Comparison of ENCODE assay signal across 8 mouse cellular contexts in the genomic region with DNA sequence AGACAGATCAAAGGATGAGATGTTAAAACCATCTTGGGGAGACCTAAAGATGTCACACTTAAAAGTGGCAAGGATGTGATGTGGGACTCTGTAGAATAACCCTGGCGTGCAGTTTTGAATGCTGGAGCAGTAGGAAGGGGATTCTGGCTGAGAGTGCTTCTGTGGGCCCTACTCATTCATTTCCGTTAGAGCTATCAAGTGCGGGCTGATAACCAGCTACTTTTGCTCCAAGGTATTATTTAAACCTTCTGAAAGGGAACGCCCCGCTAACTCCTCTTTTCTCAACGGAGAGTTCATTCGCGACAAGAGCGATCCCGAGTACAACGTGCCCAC. TPM values are rescaled to one million over a fixed set of nuclear protein-coding genes. Genes with fewer than 3 reads are reported as not detected.
A peak's percentile ranks its signal among the peaks of the same experiment; 100 is the strongest.
DNase-seq lines count a peak whose midpoint lies in the region; ATAC-seq and TF ChIP-seq lines count a peak whose summit lies in the region.

No protein-coding gene starts in this region.

- no peak for ATAC-seq in kidney, embryonic 14.5 days (ENCODE audit: low FRiP score, low TSS enrichment)
- no peak for ATAC-seq in hindbrain, embryonic 12.5 days (ENCODE audit: low FRiP score)
- ATAC-seq in midbrain, embryonic 11.5 days (ENCODE audit: low FRiP score) = no peak

- H3K9me3 ChIP-seq in kidney, embryonic 14.5 days (ENCODE audit: control insufficient read depth, low read length) = 0 out of 2 replicates have a peak, but pooled peaks cover 1% of the 10 kb centered on the region
- H3K9me3 ChIP-seq in hindbrain, embryonic 12.5 days (replicated peaks) = 0 out of 2 replicates have a peak, but pooled peaks cover 2% of the 10 kb centered on the region
- no peaks in the 10 kb centered on the region for H3K9me3 ChIP-seq in midbrain, embryonic 11.5 days (ENCODE audit: control insufficient read depth, low read length)

- H3K36me3 ChIP-seq in kidney, embryonic 14.5 days (ENCODE audit: control insufficient read depth, insufficient read depth, low read length) = no peaks in the 10 kb centered on the region; the same call in 1 of the 2 replicates
- no peaks in the 10 kb centered on the region for H3K36me3 ChIP-seq in hindbrain, embryonic 12.5 days
- H3K36me3 ChIP-seq in midbrain, embryonic 11.5 days (ENCODE audit: control insufficient read depth, insufficient read depth, low read length) = no peaks in the 10 kb centered on the region

- no peak for DNase-seq in kidney, adult 8-10 months
- no peak for DNase-seq in midbrain, embryonic 11.5 days (ENCODE audit: low spot score, missing footprints)
- no peak for DNase-seq in cerebellum, postnatal 4 days (ENCODE audit: low spot score in 2 of 2)
- no peak for DNase-seq in urinary bladder, adult 18-20 months (ENCODE audit: low spot score in 2 of 2)
- DNase-seq in adipocyte (ENCODE audit: low spot score) = no peak

- H3K4me1 ChIP-seq in kidney, embryonic 14.5 days (ENCODE audit: control insufficient read depth, insufficient read depth, low read length) = peaks cover 6% of the 10 kb centered on the region
- H3K4me1 ChIP-seq in bone marrow, adult 2 months (ENCODE audit: control insufficient read depth, insufficient read depth, low read length) = peaks cover 5% of the 10 kb centered on the region; the same call in 1 of the 2 replicates
- H3K4me1 ChIP-seq in hindbrain, embryonic 12.5 days = peaks cover 10% of the 10 kb centered on the region
- H3K4me1 ChIP-seq in midbrain, embryonic 11.5 days (ENCODE audit: control insufficient read depth, insufficient read depth, low read length) = peaks cover 7% of the 10 kb centered on the region; the same call in 1 of the 2 replicates

- no peak for TF ChIP-seq POLR2A in bone marrow, adult 2 months (IDR thresholded peaks at IDR 0.05; ENCODE audit: borderline replicate concordance, control insufficient read depth, low read depth, low read length)

- peak overlapping the region; percentile 65 for H3K4me2 ChIP-seq in kidney, embryonic 14.5 days (replicated peaks; ENCODE audit: low read depth, low read length)
- peak overlapping the region; percentile 75 for H3K4me2 ChIP-seq in hindbrain, embryonic 12.5 days (replicated peaks)
- peak overlapping the region; percentile 81 for H3K4me2 ChIP-seq in midbrain, embryonic 11.5 days

- no peaks in the 10 kb centered on the region for H3K27me3 ChIP-seq in kidney, embryonic 14.5 days (ENCODE audit: control insufficient read depth, insufficient read depth, low read length)
- H3K27me3 ChIP-seq in hindbrain, embryonic 12.5 days = no peaks in the 10 kb centered on the region
- no peaks in the 10 kb centered on the region for H3K27me3 ChIP-seq in midbrain, embryonic 11.5 days (ENCODE audit: control insufficient read depth, insufficient read depth, low read length)

- peak overlapping the region; percentile 91 for H3K9ac ChIP-seq in kidney, embryonic 14.5 days (ENCODE audit: low read depth, low read length)
- H3K9ac ChIP-seq in hindbrain, embryonic 12.5 days = peak overlapping the region; percentile 91
- H3K9ac ChIP-seq in midbrain, embryonic 11.5 days (ENCODE audit: low read length) = peak overlapping the region; percentile 93

- H3K27ac ChIP-seq in kidney, embryonic 14.5 days (ENCODE audit: low read depth, low read length) = peak overlapping the region; percentile 97
- peak overlapping the region; percentile 96 for H3K27ac ChIP-seq in bone marrow, adult 2 months (ENCODE audit: control insufficient read depth, insufficient read depth, low read depth, low read length, poor library complexity)
- H3K27ac ChIP-seq in hindbrain, embryonic 12.5 days = peak overlapping the region; percentile 98
- peak overlapping the region; percentile 90 for H3K27ac ChIP-seq in midbrain, embryonic 11.5 days (ENCODE audit: low read depth, low read length)

- 0% methylated on average over 11 of the region's 11 CpGs for WGBS in kidney, embryonic 14.5 days
- 2% methylated on average over 11 of the region's 11 CpGs for WGBS in bone marrow, adult 2 months
- WGBS in hindbrain, embryonic 12.5 days = under 1% methylated on average over 11 of the region's 11 CpGs
- WGBS in midbrain, embryonic 11.5 days = under 1% methylated on average over 11 of the region's 11 CpGs

- peak overlapping the region; percentile 98 for H3K4me3 ChIP-seq in kidney, embryonic 14.5 days (ENCODE audit: low read length)
- H3K4me3 ChIP-seq in bone marrow, adult 2 months (replicated peaks; ENCODE audit: control insufficient read depth, low read depth, low read length) = peak overlapping the region; percentile 95
- H3K4me3 ChIP-seq in hindbrain, embryonic 12.5 days = peak overlapping the region; percentile 84
- H3K4me3 ChIP-seq in midbrain, embryonic 11.5 days (ENCODE audit: low read depth, low read length) = peak overlapping the region; percentile 82

- TF ChIP-seq CTCF in bone marrow, adult 2 months (IDR thresholded peaks at IDR 0.05; ENCODE audit: control insufficient read depth, insufficient read depth, low read length) = no peak

RNA-seq across cellular contexts. Expression of gene Gfpt1, which starts 0.7 kb away (rescaled TPM):
- polyA plus RNA-seq in kidney, embryonic 14.5 days (2014; fragmentation: Nextera tagmentation; extraction: Ambion mirVana) = 16.8 and 22.3 TPM in 2 replicates
- 6.1 and 11.5 TPM in 2 replicates for polyA plus RNA-seq in bone marrow, adult 2 months (2011; ENCODE audit: insufficient read depth, insufficient read length, low replicate concordance, missing spikeins)
- 25.5 and 25.7 TPM in 2 replicates for polyA plus RNA-seq in hindbrain, embryonic 12.5 days (2016; fragmentation: Nextera tagmentation; extraction: Ambion mirVana)
- polyA plus RNA-seq in midbrain, embryonic 11.5 days (2014; fragmentation: Nextera tagmentation; extraction: Ambion mirVana) = 14.1 and 14.2 TPM in 2 replicates

RNA-seq across cellular contexts. Expression of gene Nfu1, which starts 32.9 kb away (rescaled TPM):
- 102 and 119 TPM in 2 replicates for polyA plus RNA-seq in kidney, embryonic 14.5 days (2014; fragmentation: Nextera tagmentation; extraction: Ambion mirVana)
- polyA plus RNA-seq in bone marrow, adult 2 months (2011; ENCODE audit: insufficient read depth, insufficient read length, low replicate concordance, missing spikeins) = 25.4 and 65.4 TPM in 2 replicates
- polyA plus RNA-seq in hindbrain, embryonic 12.5 days (2016; fragmentation: Nextera tagmentation; extraction: Ambion mirVana) = 91.5 and 94.0 TPM in 2 replicates
- polyA plus RNA-seq in midbrain, embryonic 11.5 days (2014; fragmentation: Nextera tagmentation; extraction: Ambion mirVana) = 89.9 and 91.8 TPM in 2 replicates
